Mouse (Mus musculus) gonadal fat pad, adult 2 months (tissue): ENCODE data around the gene Gpr87. TPM values are rescaled to one million over a fixed set of nuclear protein-coding genes. Genes with fewer than 3 reads are reported as not detected.
"Not testable (repeated sequence)": the region's sequence is repeated elsewhere in the genome, so short reads cannot be mapped to it uniquely, and the experiment has no call there.

Experiments
- DNase-seq: peaks from one replicate; pipeline ENCODE4 v3.0.0-alpha.2; 2012; ENCODE audit warnings: low read depth
- polyA plus RNA-seq: library from polyadenylated mRNA; depleted of rRNA; stranded (reverse); fragments of >200 nt; gene quantifications from 2 replicates; pipeline ENCODE4 v1.2.3, GENCODE M21; 2012

The Gpr87 gene
- polyA plus RNA-seq, 1 experiment: 0.76 TPM

DNA sequence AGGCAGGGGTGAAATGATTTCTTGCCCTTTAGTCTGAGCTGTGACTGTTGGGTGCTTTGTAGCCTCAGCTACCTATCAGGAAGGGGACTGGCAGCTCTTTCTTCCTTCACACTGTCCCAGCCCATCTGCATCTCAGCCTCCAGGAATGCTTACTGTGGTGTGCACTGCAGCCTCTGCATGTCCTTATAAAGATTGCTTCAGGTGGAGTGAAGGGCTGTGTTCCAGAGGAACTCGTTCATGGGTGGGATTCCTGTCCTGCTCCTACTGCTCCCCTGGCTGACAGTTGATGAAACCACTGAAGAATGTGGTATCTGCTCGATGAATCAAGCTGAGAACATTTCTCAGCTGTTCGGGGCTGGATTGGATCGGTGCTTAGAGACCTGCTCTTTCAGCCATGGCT lies 7.6 kb downstream of the Gpr87 start:
- no peak for DNase-seq

DNA sequence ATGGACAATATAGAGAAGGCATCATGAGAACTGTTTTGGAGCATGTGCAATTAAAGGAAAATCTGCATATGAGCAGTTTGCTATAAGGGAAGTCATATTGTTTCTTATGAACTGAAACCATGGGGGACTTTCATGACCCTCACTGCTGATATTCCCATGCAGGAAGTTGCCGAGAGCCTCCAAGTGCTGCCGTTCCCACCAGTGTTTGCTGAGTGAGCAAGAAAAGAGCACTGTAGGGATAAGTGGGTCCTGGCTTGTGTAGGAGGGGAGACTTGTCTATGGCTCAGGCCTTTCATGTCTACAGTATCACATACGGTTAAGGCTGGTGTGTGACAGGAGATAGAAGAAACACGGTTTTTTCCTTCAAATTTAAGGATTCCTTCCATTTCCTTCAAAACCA lies 9.2 kb downstream of the Gpr87 start:
- no peak for DNase-seq

DNA sequence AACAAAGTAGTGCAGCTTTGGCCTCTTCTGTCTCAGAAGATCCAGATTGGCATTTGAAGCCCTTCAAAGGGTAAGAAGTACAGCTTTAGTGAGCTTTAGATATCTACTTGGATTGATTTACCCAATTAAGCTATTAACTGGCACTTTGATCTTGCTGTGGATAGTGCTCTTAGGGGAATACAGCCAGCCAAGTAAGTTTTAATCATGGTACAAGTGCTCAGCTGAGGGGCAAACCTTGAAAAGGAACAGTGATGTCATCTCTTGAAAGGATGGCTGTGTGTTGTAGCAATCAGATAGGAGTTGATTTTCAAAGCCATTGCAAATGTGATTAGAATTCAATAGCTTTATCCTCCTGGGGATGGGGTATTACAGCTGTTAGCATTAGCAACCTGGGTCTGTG lies 12.8 kb downstream of the Gpr87 start:
- no peak for DNase-seq

DNA sequence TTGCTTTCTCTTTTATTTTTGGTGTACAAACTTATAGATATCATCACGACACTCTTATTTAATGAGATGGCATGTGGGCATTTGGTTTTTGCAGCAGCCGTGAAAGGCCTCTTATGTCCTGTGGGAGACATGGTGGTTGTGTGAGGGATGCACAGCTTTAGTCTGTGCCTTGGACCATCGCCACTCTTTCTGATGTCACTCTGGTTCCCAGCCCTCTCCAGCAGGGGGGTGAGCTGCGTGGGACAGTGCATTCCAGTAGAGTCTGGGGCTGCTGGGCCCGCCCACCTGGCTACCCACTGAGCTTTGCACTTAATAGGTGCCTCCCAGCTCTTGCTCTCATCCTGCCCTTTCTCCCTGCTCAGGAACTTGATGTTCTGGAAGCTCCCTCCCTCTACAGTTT lies 13.8 kb downstream of the Gpr87 start:
- no peak for DNase-seq

DNA sequence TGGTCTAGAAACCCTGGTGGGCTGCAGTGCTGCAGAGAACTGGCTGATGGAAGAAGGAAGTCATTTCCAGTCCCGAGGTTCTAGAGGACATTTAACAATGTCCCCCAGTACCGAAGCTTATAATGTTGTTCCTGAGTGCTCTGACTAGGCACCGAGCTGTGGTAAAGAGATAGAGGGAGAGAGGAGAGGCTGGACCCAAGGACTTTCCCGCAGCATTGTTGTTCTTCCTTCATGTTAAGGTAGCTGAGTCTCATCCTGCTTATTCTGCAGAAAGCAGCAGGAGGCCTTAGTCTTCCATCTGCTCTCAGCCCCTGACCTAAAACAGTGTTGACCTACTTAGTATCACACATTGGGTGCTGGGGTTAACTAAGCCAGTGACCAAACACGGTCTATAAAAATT lies 18.0 kb downstream of the Gpr87 start:
- no peak for DNase-seq

DNA sequence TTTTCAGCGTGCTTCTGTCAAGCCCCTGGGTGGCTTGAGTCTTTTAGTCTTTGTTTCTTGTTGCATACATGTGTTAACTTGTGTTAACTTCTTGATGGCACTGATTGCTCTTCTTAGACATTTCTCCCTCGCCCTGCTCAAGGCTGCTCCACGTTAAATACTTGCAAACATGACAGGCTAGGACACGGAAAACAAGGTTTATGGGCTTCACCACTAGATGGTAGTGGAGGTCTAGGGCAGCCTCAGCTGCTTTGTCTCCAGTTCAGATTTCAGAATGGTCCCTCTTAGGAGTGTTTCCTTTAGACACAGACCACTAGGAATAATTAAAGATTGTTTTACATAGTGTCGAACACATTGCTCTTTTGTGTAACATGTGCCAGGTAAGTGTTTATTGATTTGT lies 19.7 kb downstream of the Gpr87 start:
- no peak for DNase-seq

DNA sequence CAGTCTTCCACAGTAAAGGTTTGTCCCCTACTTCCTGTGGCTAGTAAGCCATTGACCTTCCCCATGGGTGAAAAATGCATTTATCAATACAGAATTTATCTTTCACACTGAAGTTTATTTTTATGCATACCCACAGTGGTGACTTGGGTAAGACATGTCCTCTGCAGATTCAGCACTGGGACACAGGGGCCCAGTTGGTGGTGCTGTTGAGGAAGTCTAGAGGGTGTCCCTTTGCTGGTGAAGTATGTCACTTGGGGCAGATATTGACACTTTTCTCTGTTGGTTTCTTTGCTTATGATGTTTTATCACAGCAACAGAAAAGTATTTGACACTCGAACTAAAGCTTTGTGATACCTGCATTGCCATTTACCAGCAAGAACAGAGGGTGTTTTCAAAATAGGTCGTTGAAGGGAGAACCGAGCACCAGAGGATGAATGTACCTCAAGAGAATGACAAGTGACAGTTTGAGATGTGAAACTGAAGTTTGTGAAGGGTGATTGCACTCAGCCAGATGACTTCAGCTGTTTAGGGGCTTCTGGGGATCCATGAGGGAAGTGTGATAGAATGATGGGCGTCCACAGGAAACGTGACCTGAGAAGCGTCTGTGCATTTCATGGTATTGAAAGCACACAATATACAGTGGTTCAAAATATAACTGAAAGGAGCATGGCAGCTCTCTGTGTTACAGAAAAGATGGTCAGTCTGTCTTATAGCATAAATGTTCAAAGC lies 20.3 kb downstream of the Gpr87 start:
- no peak for DNase-seq

DNA sequence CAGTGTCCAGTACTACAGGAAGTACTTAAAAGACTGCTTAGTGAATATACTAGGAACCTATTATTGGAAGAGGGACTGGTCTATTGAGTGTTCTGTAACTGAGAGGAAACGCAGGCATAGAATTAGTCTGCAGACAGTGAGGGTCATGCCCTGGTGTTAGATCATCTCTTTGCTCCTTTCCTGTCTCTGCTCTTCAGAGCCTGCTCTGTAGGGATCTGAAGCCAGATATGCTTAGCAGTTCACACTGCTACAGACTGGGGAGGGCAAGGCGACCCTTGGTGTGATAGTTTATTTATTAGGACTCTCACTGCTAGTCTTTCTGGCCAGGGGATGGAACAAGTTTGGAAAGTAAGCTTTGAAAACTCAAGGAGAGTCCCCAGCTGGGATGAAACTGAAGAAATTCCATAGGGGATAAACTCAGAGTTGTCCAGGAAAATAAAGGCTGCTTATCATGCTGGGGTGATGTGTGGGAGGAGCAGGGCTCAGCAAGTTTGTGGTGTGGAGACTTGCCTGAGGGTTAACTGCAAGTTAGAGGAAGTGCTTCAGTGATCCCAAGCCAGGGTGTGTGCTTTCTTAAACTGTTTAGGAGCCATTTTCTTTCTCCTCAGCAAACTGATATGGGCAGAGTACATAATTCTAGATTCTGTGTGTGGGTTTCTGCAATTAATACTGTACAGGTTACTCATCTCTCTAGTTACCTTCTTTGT lies 24.8 kb downstream of the Gpr87 start:
- no peak for DNase-seq

DNA sequence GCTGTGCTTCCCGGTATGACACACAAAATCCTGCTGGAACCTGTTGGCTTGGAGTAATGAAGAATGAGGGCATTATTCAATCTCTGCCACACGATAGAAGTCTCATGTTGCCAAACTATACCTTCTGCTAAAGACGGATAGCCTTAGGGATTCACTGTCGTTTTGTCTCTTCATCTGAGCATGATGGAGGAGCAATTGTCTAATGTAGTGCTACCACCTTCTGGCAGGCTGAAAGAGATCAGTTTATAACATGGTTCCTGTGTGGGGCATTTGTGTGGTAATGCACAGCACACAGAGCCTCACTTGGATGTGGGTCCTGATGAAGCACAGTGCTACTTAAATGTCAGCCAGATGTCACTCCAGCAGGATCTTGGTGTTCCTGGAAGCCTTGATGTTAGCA lies 25.7 kb downstream of the Gpr87 start:
- peak; percentile 36 for DNase-seq

DNA sequence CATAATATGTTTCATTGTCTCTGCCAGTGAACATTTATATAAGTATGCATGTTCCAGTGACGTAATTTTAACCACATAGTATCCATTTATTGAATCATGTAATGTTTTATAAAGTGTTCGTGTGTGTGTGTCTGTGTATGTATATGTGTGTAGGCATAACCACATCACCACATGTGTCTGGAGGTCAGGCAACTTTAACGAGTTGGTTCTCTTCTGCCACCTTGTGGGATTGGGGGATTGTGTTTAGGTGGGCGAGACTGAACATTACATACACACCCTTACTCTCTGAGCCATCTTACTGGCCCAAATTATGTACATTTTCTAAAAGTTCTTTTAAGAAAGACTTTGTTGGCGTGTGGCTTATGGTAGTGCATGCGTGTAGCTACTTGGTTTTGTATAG lies 26.4 kb downstream of the Gpr87 start:
- no peak for DNase-seq

DNA sequence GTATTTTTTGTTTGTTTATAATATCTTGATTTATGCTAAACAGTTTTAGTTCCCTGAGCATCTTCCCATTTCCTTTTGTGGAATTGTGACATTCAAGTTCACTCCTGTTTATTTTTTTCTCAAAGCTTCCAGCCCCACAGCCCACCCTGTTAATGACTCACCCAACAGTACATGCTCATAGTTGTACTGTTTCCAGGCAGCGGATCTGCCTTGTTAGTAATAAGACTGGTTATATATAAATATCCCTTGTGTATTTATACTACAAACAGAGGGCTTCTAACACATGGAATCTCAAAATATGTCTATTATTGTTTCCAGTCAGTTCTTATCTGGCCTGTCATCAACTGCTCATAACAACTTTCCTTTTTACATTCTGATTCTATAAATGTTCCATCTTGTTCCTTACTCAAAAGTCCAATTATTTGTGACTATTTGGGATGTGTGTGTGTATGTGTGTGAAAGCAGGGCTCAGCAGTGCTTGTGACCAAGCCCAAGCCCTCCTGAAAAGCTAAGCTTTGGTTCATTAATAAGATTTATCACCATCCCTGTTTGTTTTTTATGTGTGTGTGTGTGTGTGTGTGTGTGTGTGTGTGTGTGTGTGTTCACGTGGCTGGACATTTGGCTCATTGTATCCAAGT lies 27.4 kb downstream of the Gpr87 start:
- no peak for DNase-seq

DNA sequence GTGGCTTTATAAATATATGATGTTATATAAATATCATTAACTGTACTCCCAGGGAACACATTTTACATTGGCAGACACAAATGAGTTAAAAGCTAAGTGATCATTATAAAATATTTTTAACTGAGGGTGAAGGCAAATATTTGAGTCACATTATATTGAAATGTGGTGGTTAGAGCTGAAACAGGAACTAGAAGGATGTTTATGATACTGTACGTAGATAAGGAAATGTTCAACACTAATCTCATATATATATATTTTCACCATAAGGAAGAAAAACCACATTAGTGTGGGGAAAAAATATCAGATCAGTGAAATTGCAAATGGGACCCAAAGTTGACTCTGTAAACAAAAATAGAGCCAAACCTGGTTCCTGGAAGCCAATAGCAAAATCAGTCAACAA lies 34.4 kb downstream of the Gpr87 start:
- DNase-seq: no peak

DNA sequence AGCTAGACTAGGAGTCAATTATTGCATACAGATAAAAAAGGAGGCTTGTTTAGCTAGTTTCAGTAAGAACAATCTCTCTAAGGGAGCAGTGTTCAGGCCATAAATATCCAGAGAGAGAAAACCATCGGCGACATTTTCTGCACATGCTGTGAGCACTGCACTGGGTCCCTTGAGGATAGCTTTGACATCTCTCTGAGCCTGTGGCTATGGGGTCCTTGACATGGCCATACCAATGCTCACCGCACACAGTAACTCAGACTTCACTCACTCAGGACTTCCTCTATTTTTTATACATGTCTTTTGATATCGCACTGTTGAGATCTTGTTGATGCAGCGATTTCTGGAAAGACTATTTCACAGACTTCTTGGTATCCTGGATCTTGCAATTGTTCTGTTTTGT lies 37.9 kb downstream of the Gpr87 start:
- DNase-seq: no peak

DNA sequence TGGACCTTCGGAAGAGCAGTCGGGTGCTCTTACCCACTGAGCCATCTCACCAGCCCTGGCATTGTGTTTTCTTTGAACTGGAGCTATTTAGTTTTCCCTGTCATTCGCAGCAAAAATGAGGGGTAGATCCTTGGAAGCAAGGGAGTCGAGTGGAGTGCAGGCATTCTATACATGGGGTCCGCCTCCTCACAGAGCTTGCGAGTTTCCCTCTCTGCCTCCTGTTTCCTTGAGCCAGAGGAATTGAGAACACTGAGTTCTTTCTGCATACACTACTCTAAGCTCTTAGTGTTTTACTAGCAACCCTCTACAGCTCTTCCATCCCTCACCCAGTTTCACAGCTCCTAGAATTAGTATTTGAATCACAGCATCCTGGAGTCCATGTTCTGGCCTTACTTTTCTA lies 39.5 kb downstream of the Gpr87 start:
- DNase-seq: no peak

DNA sequence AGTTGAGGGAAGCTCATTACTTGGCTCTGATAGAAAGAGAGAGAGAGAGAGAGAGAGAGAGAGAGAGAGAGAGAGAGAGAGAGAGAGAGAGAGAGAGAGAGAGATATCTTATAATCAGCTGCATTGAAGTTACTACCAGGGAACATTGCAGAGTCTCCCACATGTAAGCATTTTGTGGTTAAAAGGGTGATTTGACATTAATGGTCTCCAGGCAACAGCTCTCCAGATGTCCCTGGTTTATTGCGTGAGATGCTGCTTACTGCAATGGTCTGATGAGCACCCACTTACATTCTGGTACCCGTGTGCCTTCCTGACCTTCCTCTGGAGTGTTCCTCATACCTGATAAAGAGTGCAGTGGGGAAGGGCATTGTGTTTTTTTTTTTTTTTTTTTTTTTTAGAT lies 40.0 kb downstream of the Gpr87 start:
- DNase-seq: no peak

DNA sequence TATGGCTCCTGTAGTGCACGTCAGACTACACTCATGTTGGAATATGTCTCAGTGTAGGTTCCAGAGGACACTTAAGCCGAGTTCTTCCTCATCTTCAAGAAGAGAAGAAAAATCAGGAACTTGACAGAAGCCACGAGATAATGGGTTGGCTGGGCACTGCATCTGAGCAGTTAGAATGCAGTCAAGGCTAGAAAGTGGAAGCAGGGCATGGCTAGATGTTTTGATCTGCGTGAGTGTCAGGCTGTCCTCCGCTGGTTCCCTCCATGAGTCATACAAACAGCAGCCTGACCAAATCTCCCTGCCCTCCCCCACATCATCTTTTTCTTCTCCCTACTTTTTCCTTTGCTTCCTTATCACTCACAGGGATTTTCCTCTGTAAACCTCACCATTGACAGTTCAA lies 41.5 kb downstream of the Gpr87 start, which contains the start of gene P2ry14:
TSS of gene P2ry14 (minus strand) at position 195 of the 400 bp plus-strand sequence.
- DNase-seq: no peak

DNA sequence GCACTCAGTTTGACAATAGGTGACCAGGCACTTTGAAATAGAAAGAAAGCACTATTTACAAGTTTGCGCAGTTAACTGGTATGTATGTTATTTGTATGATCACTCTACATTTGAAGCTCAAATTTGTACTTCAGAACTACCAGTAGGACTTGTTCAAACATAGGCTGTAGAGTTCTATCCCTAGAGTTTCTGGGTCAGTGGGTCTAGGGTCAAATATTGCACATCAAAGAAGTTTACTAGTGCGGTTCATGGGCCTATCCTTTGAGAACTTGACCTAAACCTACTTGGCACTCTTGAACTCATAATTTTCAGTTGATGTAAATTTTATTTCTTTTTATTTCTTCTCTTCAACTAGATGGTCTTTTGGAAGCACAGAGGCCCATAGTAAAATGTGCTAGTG lies 44.3 kb downstream of the Gpr87 start:
- no peak for DNase-seq

DNA sequence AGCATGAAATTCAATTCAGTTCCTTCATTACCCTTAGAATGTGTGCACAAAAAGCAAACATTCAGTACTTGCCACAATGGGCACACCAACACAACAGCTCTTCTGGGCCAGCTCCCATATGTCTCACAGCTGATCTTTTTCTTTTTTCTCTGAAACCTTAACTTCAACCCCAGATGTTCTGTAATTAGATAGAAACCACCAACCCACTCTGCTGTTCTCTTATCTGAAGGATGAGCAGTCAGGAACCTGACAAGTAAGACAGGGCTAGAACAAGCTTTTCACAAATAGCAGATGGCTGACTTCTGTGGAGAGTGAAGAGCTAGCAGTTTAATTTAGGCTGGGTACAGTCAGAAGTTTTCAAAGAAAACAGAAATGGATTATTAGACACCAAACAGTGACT lies 45.3 kb downstream of the Gpr87 start:
- no peak for DNase-seq

DNA sequence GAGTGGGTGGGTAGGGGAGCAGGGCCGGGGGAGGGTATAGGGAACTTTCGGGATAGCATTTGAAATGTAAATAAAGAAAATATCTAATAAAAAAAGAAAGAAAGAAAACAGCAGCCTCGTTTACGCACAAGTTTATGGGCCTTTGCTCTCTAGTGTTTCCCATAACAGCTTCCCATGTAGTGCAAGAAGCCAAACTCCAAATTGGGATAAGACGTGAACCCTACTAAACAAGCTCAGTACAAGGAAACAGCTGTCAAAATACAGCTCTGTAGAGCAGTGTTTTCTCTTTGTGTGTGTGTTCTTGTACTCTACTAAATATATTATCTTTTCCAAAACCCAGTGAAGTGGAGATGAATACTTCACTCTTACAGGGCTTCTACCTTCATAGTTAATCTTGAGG lies 49.7 kb downstream of the Gpr87 start:
- no peak for DNase-seq

DNA sequence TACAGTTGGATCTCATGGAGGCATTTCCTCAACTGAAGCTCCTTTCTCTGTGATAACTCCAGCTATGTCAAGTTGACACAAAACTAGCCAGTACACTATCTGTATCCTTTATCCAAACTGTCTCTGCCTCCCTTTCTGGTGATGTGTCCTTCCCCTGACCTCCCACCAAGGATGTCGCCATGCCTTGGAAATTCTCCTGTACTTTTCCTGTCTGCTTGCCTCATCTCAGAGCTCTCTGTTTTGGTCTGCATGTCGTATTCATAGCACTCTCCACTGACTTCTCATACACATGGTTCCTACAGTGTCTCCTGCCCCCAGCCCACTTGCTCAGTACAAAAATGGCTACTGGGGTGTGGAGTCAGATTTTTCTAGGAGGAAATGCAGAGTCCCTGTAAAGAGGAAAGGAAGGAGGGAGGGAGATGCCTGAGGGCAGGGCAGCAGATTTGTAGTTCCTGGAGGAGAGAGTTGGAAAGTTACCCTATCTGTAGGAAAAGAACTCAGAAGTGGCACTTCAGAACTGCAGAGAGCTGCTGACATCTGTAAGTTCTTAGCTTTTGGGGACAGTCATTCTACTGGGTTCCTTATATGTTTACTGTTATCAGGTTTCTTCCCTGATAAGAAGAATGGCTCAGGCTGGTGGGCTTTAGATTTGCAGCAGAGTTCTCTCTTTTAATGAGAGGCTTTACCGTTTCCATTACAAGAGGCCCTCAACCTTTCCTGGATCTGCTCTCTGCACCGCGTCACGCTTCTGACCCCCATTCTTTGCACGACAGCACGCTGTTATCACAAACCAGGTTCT lies 53.2 kb downstream of the Gpr87 start:
- DNase-seq: no peak

DNA sequence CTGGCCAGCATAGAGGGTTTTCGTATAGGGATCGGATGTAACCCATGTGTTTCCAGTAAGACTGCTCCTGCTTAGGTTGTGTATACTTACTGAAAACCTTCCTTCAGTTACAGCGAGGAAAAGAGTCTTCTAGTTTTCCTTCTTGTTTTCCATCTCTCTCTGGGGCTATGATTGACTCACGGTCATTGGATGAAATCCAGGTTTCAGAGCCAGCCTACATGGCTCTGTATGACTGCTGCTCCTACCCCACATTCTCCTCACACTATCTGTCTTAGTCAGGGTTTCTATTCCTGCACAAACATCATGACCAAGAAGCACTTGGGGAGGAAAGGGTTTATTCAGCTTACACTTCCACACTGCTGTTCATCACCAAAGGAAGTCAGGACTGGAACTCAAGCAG lies 54.0 kb downstream of the Gpr87 start:
- DNase-seq: not testable (repeated sequence)

DNA sequence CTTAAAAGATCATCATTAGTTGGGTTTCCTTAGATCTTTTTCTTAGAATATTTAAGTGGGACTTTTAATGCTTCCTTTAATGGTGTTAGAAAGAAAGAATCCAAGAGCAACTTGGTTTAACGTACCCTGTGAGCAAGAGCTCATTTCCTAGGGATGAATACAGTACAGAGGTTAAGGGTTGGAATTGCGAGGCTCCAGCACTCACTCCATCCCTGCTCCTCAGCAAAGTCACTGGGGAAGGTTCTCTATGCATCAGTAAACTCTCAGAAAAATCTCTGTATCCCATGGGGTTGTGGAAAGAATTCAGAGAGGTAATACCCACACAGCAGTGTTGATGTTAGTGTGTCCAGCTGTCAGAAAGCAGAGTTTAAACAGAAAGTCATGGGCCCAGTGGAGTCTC lies 54.8 kb downstream of the Gpr87 start:
- no peak for DNase-seq
